Mouse (Mus musculus) stomach, embryonic 15.5 days (tissue): ENCODE results near the gene Cd81. TPM values are rescaled to one million over a fixed set of nuclear protein-coding genes. Genes with fewer than 3 reads are reported as not detected.

ENCODE experiments used
- ATAC-seq: fragments of 200-750 bp; cut with Nextera tagmentation; 2 replicates; pipeline ENCODE4 v1.8.0; 2017; ENCODE audit warnings: low read depth, moderate number of reproducible peaks, moderate TSS enrichment; ENCODE audit not compliant: insufficient read depth, low FRiP score
- H3K27ac ChIP-seq: fragments of 300-500 bp; sonication (generic); 2 replicates; pipeline ENCODE4 v1.5.1; 2015; ENCODE audit warnings: mild to moderate bottlenecking, inconsistent platforms
- H3K27me3 ChIP-seq: fragments of 300-500 bp; sonication (generic); replicated peaks from 2 replicates; pipeline ENCODE4 v1.6.1; 2015; ENCODE audit warnings: inconsistent platforms
- H3K36me3 ChIP-seq: fragments of 300-500 bp; sonication (generic); 2 replicates; pipeline ENCODE4 v1.6.1; 2015; ENCODE audit warnings: inconsistent platforms
- H3K4me1 ChIP-seq: fragments of 300-500 bp; sonication (generic); 2 replicates; pipeline ENCODE4 v1.6.1; 2015; ENCODE audit warnings: inconsistent platforms
- H3K4me2 ChIP-seq: fragments of 300-500 bp; sonication (generic); 2 replicates; pipeline ENCODE4 v1.6.1; 2015; ENCODE audit warnings: mild to moderate bottlenecking, inconsistent platforms
- H3K4me3 ChIP-seq: fragments of 300-500 bp; sonication (generic); replicated peaks from 2 replicates; pipeline ENCODE4 v1.5.1; 2015; ENCODE audit warnings: inconsistent platforms
- H3K9ac ChIP-seq: fragments of 300-500 bp; sonication (generic); 2 replicates; pipeline ENCODE4 v1.6.1; 2015; ENCODE audit warnings: inconsistent platforms
- H3K9me3 ChIP-seq: fragments of 300-500 bp; sonication (generic); 2 replicates; pipeline ENCODE4 v1.6.1; 2016; ENCODE audit warnings: inconsistent platforms
- WGBS: fragments of 180-500 bp; shearing (Covaris S2); methylation state at CpG from one replicate; pipeline ENCODE4 v1.1.7; 2015; 5-methylcytosine and 5-hydroxymethylcytosine counted together
- polyA plus RNA-seq: library from polyadenylated mRNA; unstranded; fragments of >200 nt; fragmentation: Nextera tagmentation; extraction: Ambion mirVana; gene quantifications from 2 replicates; pipeline ENCODE4 v1.2.1, GENCODE M21; 2015

The Cd81 gene
- polyA plus RNA-seq, 1 experiment from 2014 or later = 575 TPM

DNA sequence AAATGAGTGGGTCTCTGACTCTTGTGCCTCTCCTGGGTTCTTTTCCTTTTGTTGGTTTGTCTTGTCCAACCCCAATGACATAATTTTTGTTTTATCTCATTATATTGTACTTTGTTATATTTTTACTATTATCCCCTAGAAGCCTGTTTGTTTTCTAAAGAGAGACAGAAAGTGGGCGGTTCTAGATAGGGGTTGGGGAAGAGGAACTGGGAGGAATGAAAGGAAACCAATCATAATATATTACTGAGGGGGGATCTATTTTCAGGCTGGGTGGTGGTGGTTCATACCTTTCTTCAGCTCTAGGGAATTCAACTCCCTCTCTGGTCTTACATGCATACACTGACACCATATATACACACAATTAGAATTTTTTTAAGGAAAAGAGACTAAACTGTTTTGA is 28.2 kb upstream of the Cd81 start:
- Histone ChIP-seq H3K9ac (no peak overlapping the region), H3K27ac (no peak overlapping the region), H3K9me3 (no peaks in the 10 kb centered on the region), H3K36me3 (0 out of 2 replicates have a peak, but pooled peaks cover 3% of the 10 kb centered on the region), H3K4me2 (no peak overlapping the region), H3K4me1 (0 out of 2 replicates have a peak, but pooled peaks cover 3% of the 10 kb centered on the region), H3K27me3 (no peaks in the 10 kb centered on the region), H3K4me3 (no peak overlapping the region)
- no peak for ATAC-seq
- 79% methylated on average over 1 of the region's 1 CpGs for WGBS

DNA sequence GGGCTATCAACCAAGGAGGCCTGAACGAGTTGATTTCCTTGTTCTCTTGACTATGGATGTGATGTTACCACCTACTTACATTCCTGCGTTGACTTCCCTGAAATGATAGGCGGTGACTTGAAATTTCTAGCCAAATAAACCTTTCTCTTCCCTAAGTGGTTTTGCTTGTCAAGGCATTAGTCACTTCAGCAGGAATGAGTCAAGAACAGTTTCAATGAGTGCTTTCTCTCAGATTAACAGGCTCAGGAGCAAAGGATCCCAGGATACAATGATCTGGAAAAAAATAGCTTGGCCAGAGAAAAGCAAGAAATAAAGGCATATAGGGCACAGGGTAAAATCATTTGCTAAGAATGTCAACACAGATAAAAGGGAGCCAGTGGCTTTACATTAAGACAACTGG is 27.0 kb upstream of the Cd81 start:
- Histone ChIP-seq H3K27ac (no peak overlapping the region; the same call in 1 of the 2 replicates), H3K4me2 (no peak overlapping the region), H3K27me3 (no peaks in the 10 kb centered on the region), H3K4me3 (no peak overlapping the region), H3K9ac (no peak overlapping the region), H3K36me3 (0 out of 2 replicates have a peak, but pooled peaks cover 3% of the 10 kb centered on the region), H3K4me1 (0 out of 2 replicates have a peak, but pooled peaks cover 3% of the 10 kb centered on the region), H3K9me3 (no peaks in the 10 kb centered on the region)
- WGBS = 82% methylated on average over 3 of the region's 3 CpGs
- no peak for ATAC-seq

DNA sequence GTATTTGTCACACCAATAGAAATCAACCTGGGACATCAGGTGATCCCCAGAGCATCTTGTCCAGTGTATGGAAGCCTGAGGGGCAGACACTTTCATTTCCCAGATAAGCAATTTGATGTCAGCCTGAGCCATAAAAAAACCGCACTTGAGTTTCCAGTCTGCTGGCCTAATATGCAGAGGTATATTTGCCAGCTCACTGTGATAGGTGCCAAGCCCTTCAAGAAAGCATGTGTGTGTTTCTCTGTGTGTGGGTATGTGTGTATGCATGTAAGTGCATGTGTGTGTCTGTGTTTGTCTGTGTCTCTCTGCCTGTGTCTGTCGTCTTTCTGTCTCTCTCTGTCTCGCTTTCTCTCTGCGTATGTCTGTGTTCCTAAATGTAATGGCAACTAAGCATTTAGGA is 25.3 kb upstream of the Cd81 start:
- 76% methylated on average over 4 of the region's 4 CpGs for WGBS
- 0 out of 2 replicates have a peak, but pooled peaks cover 3% of the 10 kb centered on the region for H3K36me3 ChIP-seq
- no peak overlapping the region for H3K9ac ChIP-seq
- no peak overlapping the region for H3K4me2 ChIP-seq
- no peaks in the 10 kb centered on the region for H3K27me3 ChIP-seq
- no peak overlapping the region for H3K27ac ChIP-seq
- no peak for ATAC-seq
- H3K9me3 ChIP-seq = no peaks in the 10 kb centered on the region
- no peak overlapping the region for H3K4me3 ChIP-seq
- H3K4me1 ChIP-seq = no peaks in the 10 kb centered on the region

DNA sequence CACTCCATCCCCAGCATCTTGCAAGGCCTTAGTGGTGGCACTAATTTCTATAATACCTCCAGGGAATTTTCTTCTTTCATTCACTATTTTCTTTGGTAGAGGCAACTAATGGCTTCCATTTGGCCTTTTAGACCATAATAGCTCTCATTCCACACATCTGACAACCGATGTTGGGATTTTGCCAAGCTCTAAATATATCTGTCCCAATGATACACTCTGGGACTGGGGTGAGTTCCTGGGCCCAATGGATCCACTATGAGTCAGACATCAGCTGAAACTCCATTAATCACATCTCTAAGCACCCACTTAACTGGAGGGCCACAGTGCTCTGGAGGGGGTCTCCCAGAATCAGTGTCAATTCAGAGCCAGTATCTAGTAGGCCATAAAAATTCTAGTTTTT is 20.7 kb upstream of the Cd81 start:
- 60% methylated on average over 1 of the region's 1 CpGs for WGBS

DNA sequence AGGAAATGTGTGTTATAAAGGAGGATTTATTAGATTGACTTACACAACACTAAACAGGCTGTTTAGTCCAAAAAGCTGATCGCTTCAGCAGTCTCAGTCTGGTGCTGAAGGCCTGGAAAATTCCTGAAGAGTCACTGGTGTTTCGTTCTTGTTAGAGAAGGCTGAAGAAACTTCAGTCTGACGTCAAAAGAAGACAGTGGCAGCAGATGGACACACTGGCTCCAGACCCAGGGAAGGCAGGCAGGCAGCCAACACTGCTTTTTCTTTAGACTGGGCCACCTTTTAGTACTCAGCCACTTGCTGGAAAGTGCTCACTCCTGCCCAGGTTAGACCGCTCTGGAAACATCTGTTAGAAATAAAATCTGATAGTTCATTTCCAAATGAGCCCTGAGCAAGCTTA is 19.0 kb upstream of the Cd81 start:
- ATAC-seq = no peak
- no peak overlapping the region for H3K4me2 ChIP-seq
- 83% methylated on average over 4 of the region's 4 CpGs for WGBS

More for the DNA sequence above, 20.7 kb upstream of the Cd81 start:
- Histone ChIP-seq H3K36me3 (no peaks in the 10 kb centered on the region), H3K9me3 (no peaks in the 10 kb centered on the region), H3K9ac (no peak overlapping the region), H3K4me2 (no peak overlapping the region), H3K27ac (no peak overlapping the region), H3K27me3 (no peaks in the 10 kb centered on the region), H3K4me1 (no peaks in the 10 kb centered on the region), H3K4me3 (no peak overlapping the region)
- ATAC-seq = no peak

DNA sequence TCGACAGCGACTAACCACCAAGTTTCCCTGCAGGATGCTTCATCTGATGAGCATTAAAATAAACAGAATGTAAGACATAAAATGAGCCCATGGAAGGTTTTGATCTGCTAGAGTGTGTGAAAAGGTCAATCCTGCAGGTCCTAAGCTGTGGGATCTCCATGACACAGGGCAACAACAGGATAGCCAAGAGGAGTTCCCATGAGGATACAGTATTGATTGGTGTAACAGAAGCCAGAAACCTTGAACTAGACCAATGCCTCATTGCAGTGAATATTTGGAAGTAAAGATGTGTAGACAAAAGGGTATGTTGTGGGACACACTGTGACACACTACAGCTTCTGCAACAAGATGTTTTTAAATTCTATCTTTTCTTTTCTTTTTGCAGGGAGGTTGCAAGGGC is 18.4 kb upstream of the Cd81 start:
- WGBS = 84% methylated on average over 2 of the region's 2 CpGs
- Histone ChIP-seq H3K9ac (no peak overlapping the region), H3K4me1 (no peaks in the 10 kb centered on the region), H3K27ac (no peak overlapping the region), H3K9me3 (no peaks in the 10 kb centered on the region), H3K36me3 (no peaks in the 10 kb centered on the region), H3K27me3 (no peaks in the 10 kb centered on the region), H3K4me3 (no peak overlapping the region), H3K4me2 (no peak overlapping the region)
- no peak for ATAC-seq

More for the DNA sequence above, 19.0 kb upstream of the Cd81 start:
- no peaks in the 10 kb centered on the region for H3K36me3 ChIP-seq
- no peaks in the 10 kb centered on the region for H3K4me1 ChIP-seq
- no peak overlapping the region for H3K9ac ChIP-seq
- H3K4me3 ChIP-seq = no peak overlapping the region
- H3K27me3 ChIP-seq = no peaks in the 10 kb centered on the region
- H3K9me3 ChIP-seq = no peaks in the 10 kb centered on the region
- no peak overlapping the region for H3K27ac ChIP-seq

DNA sequence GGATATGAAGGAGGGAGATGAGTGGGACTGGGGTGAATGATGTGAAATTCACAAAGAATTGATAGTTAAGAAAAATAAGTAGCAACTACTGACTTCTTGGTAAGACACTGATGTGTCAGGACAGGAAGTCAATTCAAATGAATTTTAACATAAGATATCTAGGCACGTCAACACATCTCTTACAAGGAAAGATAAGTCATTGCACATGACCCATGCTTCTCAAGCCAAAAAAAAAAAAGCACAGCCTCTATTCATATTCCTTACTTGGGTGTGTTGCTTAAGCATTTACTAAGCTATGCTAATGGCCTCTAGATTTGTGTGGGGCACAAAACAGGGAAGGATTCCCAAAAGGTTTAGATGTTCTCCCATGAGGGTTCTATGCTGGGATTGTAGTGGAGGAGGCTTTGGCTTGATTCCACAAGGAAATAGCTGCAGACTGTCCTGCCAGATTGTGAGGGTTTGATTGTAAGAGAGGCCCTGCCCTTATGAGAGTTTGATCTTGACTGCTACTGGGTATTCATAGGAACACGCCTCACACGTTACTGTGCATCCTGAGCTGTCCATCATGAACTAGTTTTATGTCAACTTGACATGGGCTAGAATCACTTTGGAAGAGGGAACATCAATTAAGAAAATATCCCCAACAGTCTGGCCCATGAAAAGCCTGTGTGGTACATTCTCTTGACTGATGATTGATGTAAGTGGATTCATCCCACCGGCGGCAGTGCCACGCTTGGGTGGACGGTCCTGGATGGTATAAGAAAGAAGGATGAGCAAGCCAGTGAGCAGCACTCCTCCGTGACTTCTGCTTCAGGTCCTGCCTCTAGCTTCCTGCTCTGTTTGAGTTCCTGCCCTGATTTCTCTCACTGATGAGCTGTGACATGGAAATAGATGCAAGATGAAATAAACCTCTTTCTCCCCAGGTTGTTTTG is 17.8 kb upstream of the Cd81 start:
- H3K9ac ChIP-seq = no peak overlapping the region
- no peaks in the 10 kb centered on the region for H3K4me1 ChIP-seq
- 87% methylated on average over 8 of the region's 8 CpGs for WGBS
- no peaks in the 10 kb centered on the region for H3K27me3 ChIP-seq
- H3K4me3 ChIP-seq = no peak overlapping the region
- H3K9me3 ChIP-seq = no peaks in the 10 kb centered on the region
- no peak overlapping the region for H3K27ac ChIP-seq
- H3K36me3 ChIP-seq = no peaks in the 10 kb centered on the region
- ATAC-seq = no peak
- no peak overlapping the region for H3K4me2 ChIP-seq

DNA sequence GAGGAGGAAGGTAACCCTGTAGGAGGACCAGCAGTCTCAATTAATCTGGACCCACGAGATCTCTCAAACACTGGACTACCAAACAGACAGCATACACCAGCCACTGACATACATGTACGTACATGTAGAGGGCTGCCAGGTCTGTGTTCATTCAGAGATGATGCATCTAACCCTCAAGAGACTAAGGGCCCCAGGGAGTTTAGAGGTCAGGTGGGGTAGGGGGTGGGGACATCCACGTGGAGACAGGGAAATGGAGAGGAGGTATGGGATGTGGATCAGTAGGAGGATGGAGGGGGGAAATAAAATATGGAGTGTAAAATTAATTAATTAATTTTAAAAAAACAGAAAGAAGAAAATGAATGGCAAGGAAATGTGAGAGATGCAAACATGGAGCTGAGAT is 15.8 kb upstream of the Cd81 start:
- no peaks in the 10 kb centered on the region for H3K9me3 ChIP-seq
- H3K27me3 ChIP-seq = no peaks in the 10 kb centered on the region
- no peak overlapping the region for H3K27ac ChIP-seq
- 0 out of 2 replicates have a peak, but pooled peaks cover 6% of the 10 kb centered on the region for H3K4me1 ChIP-seq
- WGBS = 78% methylated on average over 3 of the region's 3 CpGs
- H3K36me3 ChIP-seq = no peaks in the 10 kb centered on the region
- no peak for ATAC-seq
- no peak overlapping the region for H3K4me3 ChIP-seq
- no peak overlapping the region for H3K9ac ChIP-seq
- H3K4me2 ChIP-seq = no peak overlapping the region

DNA sequence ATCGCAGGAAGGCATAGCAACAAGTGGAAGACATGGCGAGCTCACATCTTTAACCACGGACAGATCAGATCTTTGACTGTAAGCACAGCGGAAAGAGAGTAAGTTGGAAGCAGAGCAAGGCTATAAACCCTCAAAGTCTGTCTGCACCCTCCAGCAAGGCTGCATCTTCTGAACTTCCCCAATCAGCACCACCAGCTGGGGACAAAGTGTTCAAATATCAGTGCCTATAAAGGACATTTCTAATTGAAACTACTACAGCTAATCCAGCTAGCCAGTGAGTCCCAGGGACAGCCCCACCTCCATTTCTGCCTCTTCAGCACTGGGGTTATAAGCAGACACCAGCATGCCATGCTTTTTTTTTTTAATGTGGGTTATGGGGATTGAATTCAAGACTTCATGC is 15.2 kb upstream of the Cd81 start:
- H3K9me3 ChIP-seq = no peaks in the 10 kb centered on the region
- no peak for ATAC-seq
- H3K27me3 ChIP-seq = no peaks in the 10 kb centered on the region
- no peak overlapping the region for H3K27ac ChIP-seq
- no peak overlapping the region for H3K4me3 ChIP-seq
- WGBS = 88% methylated on average over 4 of the region's 4 CpGs
- no peak overlapping the region for H3K4me2 ChIP-seq
- 0 out of 2 replicates have a peak, but pooled peaks cover 9% of the 10 kb centered on the region for H3K4me1 ChIP-seq
- no peak overlapping the region for H3K9ac ChIP-seq
- no peaks in the 10 kb centered on the region for H3K36me3 ChIP-seq

DNA sequence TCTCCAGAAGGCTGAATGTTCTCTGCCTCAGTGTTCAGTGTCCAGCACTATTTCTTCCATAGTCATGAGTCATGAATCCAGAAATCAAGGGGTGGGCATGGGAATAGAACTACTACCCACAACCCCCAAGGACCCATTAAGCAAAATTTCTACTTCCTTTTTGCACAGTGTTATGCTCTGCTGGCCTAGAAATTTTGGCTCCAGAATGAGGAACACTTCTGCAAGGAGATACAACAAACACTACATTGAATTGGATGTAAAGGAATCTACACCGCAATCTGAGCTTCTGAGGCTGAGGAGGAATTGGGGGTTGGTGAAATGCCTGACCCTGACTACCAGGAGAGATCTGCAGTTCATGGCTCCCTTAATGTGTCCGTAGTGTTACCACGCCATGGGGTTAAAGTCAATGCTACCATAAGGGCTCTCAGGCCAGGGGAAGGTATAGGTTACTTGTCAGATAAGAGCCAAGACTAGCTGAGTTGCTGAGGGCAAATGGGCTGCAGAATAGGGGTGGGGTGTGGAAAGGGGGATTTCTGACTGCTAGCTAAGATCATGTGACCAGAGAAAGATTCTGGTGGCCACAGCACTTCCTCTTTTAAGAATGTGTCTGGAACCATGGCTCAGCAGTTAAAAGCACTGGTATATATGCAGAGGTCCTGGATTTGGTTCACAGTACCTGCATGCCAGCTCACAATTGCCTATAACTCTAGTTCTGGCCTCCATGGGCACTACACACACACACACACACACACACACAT is 14.2 kb upstream of the Cd81 start:
- Histone ChIP-seq H3K4me2 (no peak overlapping the region), H3K27me3 (no peaks in the 10 kb centered on the region), H3K4me1 (0 out of 2 replicates have a peak, but pooled peaks cover 9% of the 10 kb centered on the region), H3K9me3 (no peaks in the 10 kb centered on the region), H3K36me3 (no peaks in the 10 kb centered on the region), H3K4me3 (no peak overlapping the region), H3K9ac (no peak overlapping the region), H3K27ac (no peak overlapping the region)
- no peak for ATAC-seq
- 87% methylated on average over 3 of the region's 3 CpGs for WGBS

DNA sequence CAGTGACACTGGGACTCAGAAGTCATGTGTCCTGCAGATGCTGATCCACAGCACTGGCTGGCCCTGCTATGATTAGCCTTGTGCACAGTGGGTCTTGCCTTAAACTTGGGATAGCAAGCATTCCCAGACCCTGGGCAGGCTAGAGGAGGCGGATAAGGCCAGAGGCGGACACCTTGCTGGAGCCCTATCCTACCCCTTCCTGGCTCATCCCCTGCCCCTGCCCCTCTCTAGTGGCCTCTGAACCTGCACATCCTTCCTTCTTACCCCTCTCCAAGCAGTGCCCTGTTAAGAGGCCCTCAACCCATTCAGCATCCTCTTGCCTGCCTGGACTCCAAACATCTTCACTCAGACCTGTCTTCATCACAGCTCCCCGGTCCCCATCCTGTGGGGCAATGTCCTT is 12.0 kb upstream of the Cd81 start:
- no peak overlapping the region for H3K4me2 ChIP-seq
- no peak overlapping the region for H3K27ac ChIP-seq
- H3K4me1 ChIP-seq = 0 out of 2 replicates have a peak, but pooled peaks cover 9% of the 10 kb centered on the region
- H3K9me3 ChIP-seq = no peaks in the 10 kb centered on the region
- no peak overlapping the region for H3K9ac ChIP-seq
- H3K36me3 ChIP-seq = no peaks in the 10 kb centered on the region
- no peak overlapping the region for H3K4me3 ChIP-seq
- no peak for ATAC-seq
- no peaks in the 10 kb centered on the region for H3K27me3 ChIP-seq
- WGBS = 87% methylated on average over 3 of the region's 3 CpGs
